Mouse (Mus musculus) adrenal gland, adult 18-20 months (tissue): ENCODE measurements at regions not wholly inside any gene's neighbourhood (a gene's known extent, or its start where the extent isn't known, plus 50 kb on each side); places are given as distances from the start of the nearest gene placed in this dataset.

Experiments
- DNase-seq, 2 experiments: peaks; one replicate each; pipeline ENCODE4 v3.0.0; 2021 to 2022; ENCODE audit warnings: low spot score in 2 of 2

DNA sequence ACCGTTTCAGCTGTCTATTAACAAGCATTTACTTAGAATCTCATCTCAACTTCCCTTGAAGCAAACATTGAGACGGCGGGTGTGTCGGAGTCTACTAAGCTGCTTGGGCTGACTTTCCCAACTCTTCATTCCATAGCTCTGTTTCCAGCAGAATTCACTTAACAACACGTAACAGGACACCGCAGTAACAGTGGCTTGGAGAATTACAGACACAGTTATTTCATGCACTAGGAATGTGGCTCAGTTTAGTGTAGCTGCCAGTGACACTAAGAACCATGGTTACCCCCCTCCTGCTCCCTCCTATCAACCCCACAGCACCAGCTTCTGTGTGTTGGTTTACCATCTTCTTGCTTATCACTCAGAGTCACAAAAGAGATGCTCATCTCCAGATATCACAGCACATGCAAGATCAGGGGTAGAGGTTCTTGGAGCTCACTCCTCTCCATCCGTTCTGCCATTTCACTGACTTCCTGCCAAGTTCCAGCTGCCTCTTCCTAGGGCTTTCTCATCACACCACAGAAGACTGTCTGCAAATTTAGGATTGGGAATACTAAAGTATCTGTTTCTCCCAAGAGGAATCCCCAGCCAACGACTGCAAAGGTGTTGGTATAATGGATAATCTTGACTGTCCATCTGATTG lies 90.7 kb downstream of the Banf2 start:
- DNase-seq = no peak

DNA sequence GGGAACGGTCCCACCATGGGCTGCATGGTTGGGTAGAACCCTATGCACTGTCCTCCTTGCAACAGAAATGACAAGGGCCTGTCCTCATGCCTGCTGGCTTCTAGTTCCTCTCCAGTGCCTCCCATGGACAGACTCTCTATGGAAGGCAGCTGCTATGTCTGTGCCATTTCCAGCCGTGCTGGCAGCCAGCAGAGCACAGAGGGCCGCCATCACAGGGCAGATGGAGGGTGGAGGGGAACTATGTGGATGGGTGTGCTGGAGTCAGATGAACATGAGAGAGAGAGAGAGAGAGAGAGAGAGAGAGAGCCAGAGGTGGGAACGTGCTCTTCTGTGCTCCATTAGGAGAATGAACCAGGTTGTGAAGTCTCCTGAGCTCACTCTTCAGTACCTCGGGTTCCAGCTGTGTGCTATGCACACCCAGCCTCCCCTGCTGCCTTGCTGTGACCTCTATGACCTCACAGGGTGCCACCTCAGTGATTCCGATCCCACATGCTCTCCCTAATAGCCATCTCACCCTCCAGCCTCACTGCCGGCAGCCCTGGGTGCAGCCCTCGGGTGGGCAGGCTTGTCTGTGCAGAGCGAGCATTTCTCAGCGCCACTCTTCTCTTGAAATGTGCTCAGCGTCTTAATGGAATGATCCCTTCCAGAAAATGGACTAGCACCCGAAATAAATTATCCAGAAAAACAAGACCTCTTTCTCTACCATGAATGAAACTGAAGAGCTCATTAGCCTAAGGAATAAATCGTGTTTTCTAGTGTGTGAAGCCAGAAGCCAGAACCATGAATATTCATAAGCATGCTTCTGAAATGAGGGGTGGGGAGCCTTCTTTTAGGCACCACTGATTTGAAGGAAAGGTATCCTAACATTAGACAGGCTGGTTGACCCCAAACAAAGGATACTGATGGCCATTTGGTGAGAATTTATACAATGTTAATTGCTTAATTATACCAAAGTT lies 94.5 kb downstream of the Banf2 start:
- no peak for DNase-seq

DNA sequence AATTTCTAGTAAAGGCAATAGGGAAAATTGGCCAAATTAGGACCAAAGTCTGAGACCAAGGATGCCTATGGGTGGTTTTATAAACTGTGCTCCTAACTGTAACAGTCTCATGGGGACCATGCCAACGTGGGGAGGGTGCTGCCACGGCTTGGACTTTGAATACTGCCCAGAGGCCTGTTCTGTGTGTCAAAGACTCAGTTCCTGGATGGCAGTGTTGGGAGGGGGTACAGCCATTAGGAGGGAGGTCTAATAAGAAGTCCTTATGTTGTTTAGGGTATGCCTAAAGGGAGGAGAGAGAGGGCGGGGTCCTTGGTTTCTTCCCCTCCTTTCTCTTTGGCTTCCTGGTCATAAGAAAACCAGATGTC lies 95.2 kb downstream of the Banf2 start:
- no peak for DNase-seq

GRCm38 (mm10) chr2:144128527-144128926 lies 95.7 kb downstream of the Banf2 start:
- no peak for DNase-seq

DNA sequence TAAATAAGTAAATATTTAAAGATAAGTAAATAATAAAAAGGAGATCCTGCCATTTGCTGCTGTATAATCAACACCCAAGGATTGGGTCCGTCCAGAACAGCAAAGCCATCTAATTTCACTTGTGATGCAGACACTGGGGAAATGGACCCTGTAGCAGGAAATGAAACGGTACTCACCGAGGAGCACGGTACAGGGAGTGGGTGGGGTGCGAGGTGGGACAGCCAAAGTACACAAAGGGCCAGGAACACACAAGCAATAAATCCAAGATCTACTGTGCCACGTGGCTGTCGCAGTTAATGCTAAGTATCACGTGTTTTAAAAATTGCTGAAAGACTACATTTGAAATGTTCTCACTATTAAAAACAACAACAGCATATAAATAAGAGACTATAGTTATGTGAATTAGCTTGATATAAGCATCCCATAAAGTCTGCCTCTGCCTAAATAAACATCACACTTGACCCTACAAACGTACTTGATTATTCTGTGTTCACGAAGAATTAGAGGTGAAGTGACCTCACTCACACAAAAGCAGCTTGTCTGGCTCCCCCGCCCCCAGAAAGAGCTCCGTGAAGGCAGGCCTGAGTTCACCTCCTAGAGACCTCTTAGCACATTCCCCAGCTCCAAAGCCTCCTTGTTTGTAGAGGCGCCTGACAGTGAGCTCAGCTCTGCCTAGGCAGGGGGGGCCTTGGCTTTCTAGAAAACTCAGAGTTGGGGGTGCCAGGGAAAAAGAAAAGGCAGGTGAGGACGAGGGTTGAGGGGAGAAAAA lies 101.1 kb downstream of the Banf2 start:
- DNase-seq = no peak

GRCm38 (mm10) chr2:144134575-144134958 lies 101.7 kb downstream of the Banf2 start:
- no peak for DNase-seq

GRCm38 (mm10) chr2:144135586-144135985 lies 102.7 kb downstream of the Banf2 start:
- no peak for DNase-seq

DNA sequence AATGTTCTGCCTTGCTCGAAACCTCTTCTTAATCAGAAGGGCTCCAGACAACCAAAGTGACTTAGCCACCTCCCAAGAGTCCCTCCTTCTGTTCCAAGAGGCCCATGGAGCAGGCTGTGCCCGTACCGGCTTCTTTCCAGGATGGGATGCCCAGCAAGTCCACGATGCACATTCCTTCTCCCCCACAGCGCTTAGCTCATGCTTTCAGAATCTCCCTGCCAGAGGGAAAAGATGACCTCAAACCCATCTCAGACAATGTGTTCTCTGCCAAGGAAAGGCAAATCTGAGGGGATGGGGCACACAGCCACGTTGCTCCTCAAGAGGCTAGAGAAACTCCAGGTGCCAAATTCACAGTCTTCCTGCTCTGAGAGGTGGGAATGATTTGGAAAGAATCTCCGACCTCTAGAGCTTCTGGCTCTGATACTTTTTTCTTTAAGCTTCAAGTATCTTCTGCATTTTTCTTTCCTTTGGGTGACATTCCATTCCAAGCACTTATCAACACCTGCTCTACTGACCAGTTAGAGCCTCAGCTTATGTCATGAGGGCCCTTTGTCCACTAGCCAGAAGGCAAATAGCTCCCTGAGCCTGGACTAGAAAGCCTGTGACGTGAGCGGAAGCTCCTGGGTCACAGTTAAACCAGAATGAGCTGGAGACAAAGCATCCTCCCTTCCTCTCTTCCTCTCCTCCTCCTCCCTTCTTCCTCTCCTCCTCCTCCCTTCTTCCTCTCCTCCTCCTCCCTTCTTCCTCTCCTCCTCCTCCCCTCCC lies 110.9 kb downstream of the Banf2 start:
- DNase-seq = no peak

DNA sequence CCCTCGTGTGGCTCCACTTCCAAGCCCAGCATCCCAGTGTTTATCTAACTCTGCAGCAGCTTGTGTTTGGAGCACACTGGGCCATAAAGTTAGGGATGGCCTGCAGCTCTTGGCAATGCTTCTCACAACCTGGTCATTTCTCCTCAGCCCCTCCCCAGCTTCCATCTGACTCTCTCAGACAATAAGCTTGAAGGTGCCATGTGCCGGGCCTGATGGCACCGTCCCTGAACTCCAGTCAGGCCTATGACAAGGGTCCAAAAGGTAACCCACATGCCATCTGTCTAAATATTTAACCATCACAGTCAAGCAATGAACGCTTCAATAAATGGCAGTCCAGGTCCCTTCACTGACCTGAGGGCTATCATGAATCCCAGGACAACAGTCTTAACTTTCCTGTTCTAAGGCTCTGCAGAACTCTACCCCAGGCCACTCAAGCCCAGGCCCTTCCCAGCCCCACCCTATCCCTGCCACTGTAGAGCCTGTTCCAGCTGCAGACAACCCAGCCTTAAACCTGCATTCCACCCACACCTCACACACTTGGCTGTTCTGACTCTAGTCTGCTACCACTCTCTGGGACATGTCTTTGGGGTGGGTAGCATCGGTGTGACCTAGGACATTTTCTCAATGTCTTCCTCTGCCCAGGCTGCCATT lies 111.8 kb downstream of the Banf2 start:
- DNase-seq = no peak

DNA sequence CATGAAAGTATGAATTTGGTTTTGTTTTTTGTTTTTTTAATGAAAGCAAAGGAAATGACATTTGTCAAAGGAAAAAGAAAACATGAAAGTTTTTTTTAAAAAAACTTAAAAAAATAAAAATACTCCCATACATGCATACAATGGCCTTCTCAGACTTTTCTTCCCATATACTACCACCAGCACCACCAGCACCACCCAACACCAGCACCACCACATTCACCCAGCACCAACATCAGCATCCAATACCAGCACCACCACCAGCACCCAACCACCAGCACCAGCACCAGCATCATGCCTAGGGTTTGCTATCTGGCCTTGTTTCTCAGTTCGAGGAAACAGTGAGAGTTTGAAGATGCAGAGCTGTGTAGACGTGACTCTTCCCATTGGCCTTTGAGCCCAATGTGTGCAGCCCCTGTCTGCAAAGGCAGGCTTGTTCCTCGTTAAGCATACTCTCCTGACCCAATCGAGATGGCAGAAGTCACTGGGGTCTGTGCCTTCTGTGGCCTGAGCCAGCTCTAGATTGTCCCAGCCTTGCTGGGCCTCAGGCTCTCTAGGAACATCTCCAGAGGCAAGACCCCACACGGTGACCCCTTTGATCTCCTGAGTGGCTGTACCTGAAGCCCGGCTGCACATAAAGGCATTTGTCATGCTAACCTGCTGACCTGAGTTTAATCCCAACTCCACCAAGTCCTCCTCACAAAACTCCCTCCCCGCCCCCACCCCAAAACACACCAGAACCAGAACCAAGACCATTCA lies 113.8 kb upstream of the Mgme1 start:
- DNase-seq = no peak

DNA sequence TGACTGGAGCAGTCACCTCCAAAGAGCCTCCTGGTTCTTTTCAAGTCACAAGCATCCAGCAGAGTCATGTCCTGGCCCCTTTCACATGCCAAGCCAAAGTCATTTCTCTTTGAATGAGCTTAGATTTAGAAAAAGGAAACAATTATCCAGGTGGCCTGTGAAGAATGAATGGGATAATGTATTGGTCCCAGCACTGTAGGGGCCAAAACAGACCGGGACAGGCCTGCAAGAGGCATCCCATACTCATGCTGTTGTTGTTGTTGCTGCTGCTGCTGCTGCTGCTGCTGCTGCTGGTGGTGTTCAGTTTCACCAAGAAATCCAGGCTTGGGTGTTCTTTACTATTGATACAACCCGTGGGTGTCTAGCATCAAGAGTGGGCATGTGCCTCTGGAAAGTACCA lies 113.1 kb upstream of the Mgme1 start:
- no peak for DNase-seq

GRCm38 (mm10) chr2:144158256-144158655 lies 112.2 kb upstream of the Mgme1 start:
- DNase-seq = no peak

DNA sequence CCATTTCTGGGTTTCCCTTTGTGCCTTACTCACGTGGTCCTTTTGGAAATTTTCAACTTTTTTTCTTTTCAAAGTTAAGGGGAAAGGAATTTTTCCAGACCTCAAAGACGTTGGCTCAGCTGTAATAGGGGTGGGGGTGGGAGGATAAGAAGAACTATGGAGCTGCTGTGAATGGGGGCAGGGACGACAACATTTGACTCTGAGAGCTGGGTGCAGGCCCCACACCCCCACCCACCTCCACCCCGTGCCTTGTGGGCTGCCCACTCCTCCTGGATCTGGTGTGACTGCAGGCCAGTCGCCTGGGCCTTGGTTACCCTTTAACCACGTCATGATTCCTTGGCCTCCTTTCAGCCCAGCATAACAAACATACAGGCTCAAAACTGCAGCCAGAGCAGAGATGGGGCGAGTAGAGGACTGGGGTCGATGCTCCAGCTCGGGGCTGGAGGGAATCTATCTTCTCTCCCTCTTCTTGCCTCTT lies 110.6 kb upstream of the Mgme1 start:
- DNase-seq = no peak

- no peak for DNase-seq
These were observed 110.0 kb upstream of the Mgme1 start for GRCm38 (mm10) chr2:144160434-144160833.

GRCm38 (mm10) chr2:144161852-144162251 lies 108.6 kb upstream of the Mgme1 start:
- DNase-seq = no peak

GRCm38 (mm10) chr2:144164102-144164501 lies 106.4 kb upstream of the Mgme1 start:
- no peak for DNase-seq

DNA sequence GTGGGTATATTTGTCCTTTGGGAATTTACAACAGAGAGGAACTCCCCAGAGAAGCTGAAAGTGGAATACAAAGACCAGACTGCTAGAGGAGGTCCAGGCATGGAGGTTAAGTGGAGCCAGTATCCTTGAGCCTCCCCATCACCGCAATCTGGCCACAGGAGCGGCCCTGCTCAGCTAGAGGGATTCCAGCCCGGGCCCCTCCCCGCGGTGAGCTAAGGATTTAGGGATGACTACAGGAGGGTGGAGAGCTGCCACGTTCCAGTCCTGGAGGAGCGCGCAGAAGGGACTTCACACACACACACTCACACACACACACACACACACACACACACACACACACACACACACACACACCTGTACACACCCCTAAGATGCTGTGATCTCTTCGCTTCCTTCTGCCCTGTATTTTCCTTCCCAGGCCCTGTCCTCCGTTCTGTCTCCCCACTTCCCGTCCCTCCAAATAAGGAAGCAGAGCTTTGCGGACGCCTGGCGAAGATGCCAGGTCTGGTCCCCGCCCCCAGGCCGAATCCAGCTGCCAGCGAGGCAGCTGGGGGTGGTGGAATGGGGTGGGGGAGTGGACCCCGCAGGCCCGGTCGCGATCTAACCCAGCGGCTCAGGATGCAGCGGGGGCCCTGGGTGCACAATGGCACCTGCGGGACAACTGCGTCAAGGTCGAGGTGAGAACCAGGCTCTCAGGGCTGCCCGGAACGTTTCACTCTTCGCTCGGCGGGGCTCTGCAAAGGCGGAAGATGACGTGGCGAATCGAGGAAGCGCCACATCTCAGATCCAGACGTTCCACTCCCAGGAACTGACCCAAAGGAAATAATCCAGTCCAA lies 105.3 kb upstream of the Mgme1 start:
- DNase-seq = peak; percentile 69 to 75

- no peak for DNase-seq
These were observed 104.2 kb upstream of the Mgme1 start for GRCm38 (mm10) chr2:144166102-144166750.
